Mouse (Mus musculus) hindbrain, embryonic 12.5 days (tissue): ENCODE data around the gene Cadm4. TPM values are rescaled to one million over a fixed set of nuclear protein-coding genes. Genes with fewer than 3 reads are reported as not detected.

ENCODE experiments used
- ATAC-seq: fragments of 200-750 bp; cut with Nextera tagmentation; 2 replicates; pipeline ENCODE4 v1.8.0; 2017; ENCODE audit warnings: moderate TSS enrichment; ENCODE audit not compliant: low FRiP score
- H3K27ac ChIP-seq: fragments of 300-500 bp; sonication (generic); 2 replicates; pipeline ENCODE4 v1.5.1; 2016; ENCODE audit warnings: mild to moderate bottlenecking
- H3K27me3 ChIP-seq: fragments of 300-500 bp; sonication (generic); 2 replicates; pipeline ENCODE4 v1.6.1; 2016; ENCODE audit warnings: mild to moderate bottlenecking
- H3K36me3 ChIP-seq: fragments of 300-500 bp; sonication (generic); 2 replicates; pipeline ENCODE4 v1.6.1; 2016; ENCODE audit warnings: mild to moderate bottlenecking
- H3K4me1 ChIP-seq: fragments of 300-500 bp; sonication (generic); 2 replicates; pipeline ENCODE4 v1.6.1; 2016
- H3K4me2 ChIP-seq: fragments of 300-500 bp; sonication (generic); replicated peaks from 2 replicates; pipeline ENCODE4 v1.6.1; 2016; ENCODE audit warnings: mild to moderate bottlenecking
- H3K4me3 ChIP-seq: fragments of 300-500 bp; sonication (generic); 2 replicates; pipeline ENCODE4 v1.5.1; 2016; ENCODE audit warnings: mild to moderate bottlenecking
- H3K9ac ChIP-seq: fragments of 300-500 bp; sonication (generic); 2 replicates; pipeline ENCODE4 v1.6.1; 2016; ENCODE audit warnings: mild to moderate bottlenecking, moderate library complexity
- H3K9me3 ChIP-seq: fragments of 300-500 bp; sonication (generic); replicated peaks from 2 replicates; pipeline ENCODE4 v1.6.1; 2016; ENCODE audit warnings: mild to moderate bottlenecking
- WGBS: fragments of 180-500 bp; shearing (Covaris S2); methylation state at CpG from one replicate; pipeline ENCODE4 v1.1.7; 2016; 5-methylcytosine and 5-hydroxymethylcytosine counted together
- polyA plus RNA-seq: library from polyadenylated mRNA; unstranded; fragments of >200 nt; fragmentation: Nextera tagmentation; extraction: Ambion mirVana; gene quantifications from 2 replicates; pipeline ENCODE4 v1.2.1, GENCODE M21; 2016

Gene Cadm4
- polyA plus RNA-seq, 1 experiment from 2014 or later: 41.3 TPM

- peaks cover 7% of the 10 kb centered on the region; the same call in 1 of the 2 replicates for H3K36me3 ChIP-seq
- peaks cover 62% of the 10 kb centered on the region for H3K4me1 ChIP-seq
- H3K27ac ChIP-seq: peak overlapping the region; percentile 81
- no peak for ATAC-seq
- H3K9ac ChIP-seq: peak overlapping the region; percentile 48
- peak overlapping the region; percentile 81 for H3K4me2 ChIP-seq
- H3K27me3 ChIP-seq: no peaks in the 10 kb centered on the region
- no peaks in the 10 kb centered on the region for H3K9me3 ChIP-seq
- H3K4me3 ChIP-seq: peak overlapping the region; percentile 8; the same call in 1 of the 2 replicates
- 75% methylated on average over 9 of the region's 9 CpGs for WGBS
These were observed 3.7 kb downstream of the Cadm4 start for GRCm38 (mm10) chr7:24485481-24485880.

DNA sequence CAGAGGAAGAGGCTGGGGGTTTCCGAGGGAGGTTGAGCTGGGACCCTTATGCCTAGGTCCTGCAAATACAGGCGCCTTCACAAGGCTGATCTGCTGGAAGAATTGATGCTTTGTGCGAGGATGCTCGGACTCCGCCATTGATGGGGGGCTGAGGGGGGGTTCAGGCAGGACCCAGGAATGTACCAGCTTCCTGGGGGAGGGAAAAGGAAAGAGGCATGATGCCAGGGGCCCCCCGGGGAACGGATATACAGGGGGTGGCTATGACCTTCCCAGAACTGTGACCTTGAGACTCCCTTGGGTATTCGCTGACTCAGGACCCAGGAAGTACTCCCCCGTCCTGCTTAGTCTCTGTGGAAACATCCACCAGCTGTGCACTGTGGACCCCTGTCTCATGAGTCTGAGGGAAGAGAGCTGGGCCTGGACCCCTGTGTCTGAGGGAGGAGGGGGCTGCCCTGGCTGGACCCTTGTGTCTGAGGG is 4.9 kb downstream of the Cadm4 start:
- H3K4me2 ChIP-seq: peak overlapping the region; percentile 81
- ATAC-seq: peak; percentile 60
- H3K4me1 ChIP-seq: peaks cover 51% of the 10 kb centered on the region

DNA sequence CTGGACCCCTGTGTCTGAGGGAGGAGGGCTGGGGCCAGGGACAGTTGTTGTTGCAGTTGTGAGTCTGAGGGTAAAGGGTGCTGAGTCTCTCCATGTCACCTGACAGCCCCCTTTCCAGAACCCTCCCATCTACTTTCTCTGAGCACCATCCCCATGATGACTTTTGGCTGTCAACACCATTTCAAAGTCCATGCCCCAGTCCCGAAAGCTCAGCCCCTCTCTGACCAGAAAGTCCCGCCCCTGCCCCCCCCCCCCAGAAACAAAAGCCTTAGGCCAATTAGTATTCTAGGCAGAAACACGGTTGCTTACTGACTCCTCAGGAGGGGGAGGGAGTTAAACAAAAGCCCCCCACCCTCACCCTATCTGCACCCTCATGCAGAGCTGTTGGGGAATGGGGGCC is 5.6 kb downstream of the Cadm4 start:
- H3K27me3 ChIP-seq: no peaks in the 10 kb centered on the region
- WGBS: 14% methylated on average over 3 of the region's 3 CpGs
- ATAC-seq: no peak
- H3K27ac ChIP-seq: peak overlapping the region; percentile 81
- H3K36me3 ChIP-seq: peaks cover 17% of the 10 kb centered on the region; the same call in 1 of the 2 replicates
- peak overlapping the region; percentile 81 for H3K4me2 ChIP-seq
- H3K4me1 ChIP-seq: peaks cover 51% of the 10 kb centered on the region
- peak overlapping the region; percentile 48; the same call in 1 of the 2 replicates for H3K9ac ChIP-seq
- H3K9me3 ChIP-seq: no peaks in the 10 kb centered on the region
- peak overlapping the region; percentile 20; the same call in 1 of the 2 replicates for H3K4me3 ChIP-seq

More for the DNA sequence above, 4.9 kb downstream of the Cadm4 start:
- no peaks in the 10 kb centered on the region for H3K27me3 ChIP-seq
- H3K36me3 ChIP-seq: peaks cover 11% of the 10 kb centered on the region; the same call in 1 of the 2 replicates
- H3K4me3 ChIP-seq: peak overlapping the region; percentile 20
- WGBS: 37% methylated on average over 9 of the region's 9 CpGs
- H3K9me3 ChIP-seq: no peaks in the 10 kb centered on the region
- H3K9ac ChIP-seq: peak overlapping the region; percentile 48
- H3K27ac ChIP-seq: peak overlapping the region; percentile 81

- no peak for ATAC-seq
These were observed 6.5 kb downstream of the Cadm4 start for GRCm38 (mm10) chr7:24488303-24488702.

DNA sequence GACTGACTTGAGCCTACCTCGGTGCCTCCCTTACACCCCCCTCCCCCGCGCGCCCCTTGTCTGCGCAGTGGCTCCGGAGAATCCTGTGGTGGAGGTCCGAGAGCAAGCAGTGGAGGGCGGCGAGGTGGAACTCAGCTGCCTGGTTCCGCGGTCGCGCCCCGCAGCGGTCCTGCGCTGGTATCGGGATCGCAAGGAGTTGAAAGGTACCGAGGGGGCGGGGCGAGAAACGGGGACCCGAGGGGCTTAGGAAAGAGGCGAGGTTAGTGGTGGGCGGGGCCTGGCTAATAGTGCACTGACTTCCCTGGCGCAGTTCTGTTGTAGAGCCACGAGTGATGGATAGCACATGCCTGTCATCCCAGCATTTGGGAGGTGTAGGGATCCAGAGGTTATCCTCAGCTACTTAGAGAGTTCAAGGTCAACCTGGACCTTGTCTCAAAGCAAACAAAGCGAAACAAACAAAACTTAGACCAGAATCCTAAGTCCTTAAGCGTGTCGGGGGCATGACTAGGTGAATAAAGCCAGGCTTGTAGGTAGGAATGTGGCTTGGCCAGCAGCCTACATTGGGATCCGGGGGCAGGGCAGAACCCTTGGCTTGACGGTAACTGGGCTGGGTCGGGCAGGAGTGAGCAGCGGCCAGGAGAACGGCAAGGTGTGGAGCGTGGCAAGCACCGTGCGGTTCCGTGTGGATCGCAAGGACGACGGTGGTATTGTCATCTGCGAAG is 18.2 kb downstream of the Cadm4 start:
- H3K27ac ChIP-seq: no peak overlapping the region
- peak overlapping the region; percentile 41 for H3K4me2 ChIP-seq
- WGBS: 14% methylated on average over 43 of the region's 43 CpGs
- peaks cover 29% of the 10 kb centered on the region for H3K27me3 ChIP-seq
- H3K9ac ChIP-seq: 0 out of 2 replicates have a peak overlapping the region, but pooled peaks have one; percentile 38
- ATAC-seq: no peak; the same call in 1 of the 2 replicates
- H3K4me3 ChIP-seq: peak overlapping the region; percentile 17; the same call in 1 of the 2 replicates
- H3K4me1 ChIP-seq: peaks cover 26% of the 10 kb centered on the region
- peaks cover 38% of the 10 kb centered on the region for H3K36me3 ChIP-seq
- H3K9me3 ChIP-seq: no peaks in the 10 kb centered on the region

More at GRCm38 (mm10) chr7:24488303-24488702, 6.5 kb downstream of the Cadm4 start:
- H3K27ac ChIP-seq: no peak overlapping the region
- H3K4me1 ChIP-seq: peaks cover 45% of the 10 kb centered on the region
- 82% methylated on average over 8 of the region's 8 CpGs for WGBS
- no peak overlapping the region for H3K4me2 ChIP-seq
- no peaks in the 10 kb centered on the region for H3K9me3 ChIP-seq
- peaks cover 18% of the 10 kb centered on the region; the same call in 1 of the 2 replicates for H3K36me3 ChIP-seq
- H3K4me3 ChIP-seq: no peak overlapping the region
- H3K9ac ChIP-seq: no peak overlapping the region
- no peaks in the 10 kb centered on the region for H3K27me3 ChIP-seq

DNA sequence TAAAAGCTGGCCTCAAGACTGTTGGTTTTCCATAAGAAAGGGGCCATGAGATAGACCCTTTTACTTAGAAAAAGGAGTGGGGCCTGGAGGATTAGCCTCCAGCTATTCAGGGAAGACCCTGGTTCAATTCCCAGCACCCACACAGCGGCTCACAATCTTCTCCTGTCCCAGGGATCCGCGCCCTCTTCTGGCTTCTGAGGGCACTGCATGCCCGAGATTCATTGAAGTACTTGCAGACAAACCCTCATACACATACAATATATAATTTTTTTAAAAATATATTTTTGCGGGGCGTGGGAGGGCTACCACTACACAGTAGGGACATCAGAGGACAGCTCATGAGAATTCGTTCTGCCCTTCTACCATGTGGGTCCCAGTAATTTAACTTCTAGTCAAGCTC is 19.1 kb downstream of the Cadm4 start:
- no peak overlapping the region for H3K4me3 ChIP-seq
- no peak for ATAC-seq
- WGBS: 40% methylated on average over 7 of the region's 7 CpGs
- no peaks in the 10 kb centered on the region for H3K9me3 ChIP-seq
- peaks cover 36% of the 10 kb centered on the region for H3K36me3 ChIP-seq
- no peak overlapping the region for H3K4me2 ChIP-seq
- H3K4me1 ChIP-seq: peaks cover 35% of the 10 kb centered on the region
- H3K9ac ChIP-seq: no peak overlapping the region
- H3K27me3 ChIP-seq: peaks cover 29% of the 10 kb centered on the region
- H3K27ac ChIP-seq: no peak overlapping the region

- Histone ChIP-seq H3K27ac (no peak overlapping the region), H3K9me3 (no peaks in the 10 kb centered on the region), H3K4me3 (no peak overlapping the region), H3K36me3 (peaks cover 36% of the 10 kb centered on the region), H3K4me1 (peaks cover 40% of the 10 kb centered on the region), H3K9ac (no peak overlapping the region), H3K4me2 (no peak overlapping the region), H3K27me3 (peaks cover 29% of the 10 kb centered on the region)
- WGBS: 51% methylated on average over 21 of the region's 21 CpGs
- no peak for ATAC-seq
These were observed 19.7 kb downstream of the Cadm4 start for GRCm38 (mm10) chr7:24501492-24501891.

- H3K9ac ChIP-seq: no peak overlapping the region
- H3K36me3 ChIP-seq: peaks cover 32% of the 10 kb centered on the region
- no peak overlapping the region for H3K4me3 ChIP-seq
- H3K27me3 ChIP-seq: peaks cover 15% of the 10 kb centered on the region
- H3K4me2 ChIP-seq: no peak overlapping the region
- H3K27ac ChIP-seq: no peak overlapping the region
- no peaks in the 10 kb centered on the region for H3K9me3 ChIP-seq
- ATAC-seq: no peak
- H3K4me1 ChIP-seq: peaks cover 48% of the 10 kb centered on the region
- WGBS: 14% methylated on average over 6 of the region's 10 CpGs
These were observed 22.2 kb downstream of the Cadm4 start for GRCm38 (mm10) chr7:24504004-24504403.

DNA sequence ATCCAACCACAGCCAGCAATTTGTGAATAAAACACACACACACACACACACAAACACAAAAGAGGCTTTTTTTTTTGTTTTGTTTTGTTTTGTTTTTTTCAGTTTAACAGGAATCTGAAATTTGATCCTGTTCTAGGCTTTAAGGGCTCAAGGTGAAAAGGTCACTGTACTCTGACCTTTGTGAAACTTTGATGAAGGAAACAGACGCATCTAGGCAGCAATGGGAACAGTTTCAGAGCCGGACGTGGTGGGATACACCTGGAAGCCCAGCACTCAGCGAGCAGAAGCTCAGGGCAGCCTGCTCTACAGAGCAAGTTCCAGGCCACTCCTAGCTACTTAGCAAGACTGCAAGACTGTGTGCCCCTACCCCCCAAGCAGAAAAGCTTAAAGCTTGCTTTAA is 23.0 kb downstream of the Cadm4 start:
- peak overlapping the region; percentile 32; the same call in 1 of the 2 replicates for H3K9ac ChIP-seq
- H3K9me3 ChIP-seq: no peaks in the 10 kb centered on the region
- H3K4me3 ChIP-seq: no peak overlapping the region
- peaks cover 29% of the 10 kb centered on the region for H3K36me3 ChIP-seq
- WGBS: 14% methylated on average over 4 of the region's 4 CpGs
- H3K4me1 ChIP-seq: peaks cover 45% of the 10 kb centered on the region
- ATAC-seq: no peak
- peak overlapping the region; percentile 99 for H3K27ac ChIP-seq
- no peak overlapping the region for H3K4me2 ChIP-seq
- peaks cover 10% of the 10 kb centered on the region; the same call in 1 of the 2 replicates for H3K27me3 ChIP-seq

GRCm38 (mm10) chr7:24505447-24506064 is 23.7 kb downstream of the Cadm4 start:
- H3K27me3 ChIP-seq: 0 out of 2 replicates have a peak, but pooled peaks cover 5% of the 10 kb centered on the region
- WGBS: 13% methylated on average over 15 of the region's 15 CpGs
- no peak overlapping the region for H3K4me3 ChIP-seq
- peak overlapping the region; percentile 79 for H3K4me2 ChIP-seq
- H3K9me3 ChIP-seq: no peaks in the 10 kb centered on the region
- H3K4me1 ChIP-seq: peaks cover 44% of the 10 kb centered on the region
- H3K27ac ChIP-seq: peak overlapping the region; percentile 99
- no peak for ATAC-seq
- H3K9ac ChIP-seq: peak overlapping the region; percentile 24; the same call in 1 of the 2 replicates
- peaks cover 24% of the 10 kb centered on the region for H3K36me3 ChIP-seq

DNA sequence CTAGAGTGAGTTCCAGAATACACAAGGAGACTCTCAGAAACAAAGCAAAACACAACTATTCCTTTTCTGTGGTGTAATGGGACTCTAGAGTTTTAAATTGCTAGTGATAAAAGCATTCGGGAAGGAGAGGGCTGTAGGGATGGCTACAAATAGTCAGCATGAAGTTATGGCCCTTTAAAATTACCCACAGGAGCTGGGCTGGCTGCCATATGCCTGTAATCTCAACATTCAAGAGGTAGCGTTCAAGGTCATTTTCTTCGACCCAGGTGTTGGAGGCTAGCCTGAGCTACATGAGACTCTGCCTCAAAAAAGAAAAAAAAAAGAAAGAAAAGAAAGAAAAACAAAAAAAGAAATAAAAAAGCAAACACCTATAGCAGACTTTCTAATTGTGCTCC is 24.2 kb downstream of the Cadm4 start:
- no peaks in the 10 kb centered on the region for H3K9me3 ChIP-seq
- H3K4me3 ChIP-seq: peak overlapping the region; percentile 61
- peak overlapping the region; percentile 79 for H3K4me2 ChIP-seq
- H3K27me3 ChIP-seq: 0 out of 2 replicates have a peak, but pooled peaks cover 5% of the 10 kb centered on the region
- H3K27ac ChIP-seq: peak overlapping the region; percentile 99
- H3K4me1 ChIP-seq: peaks cover 47% of the 10 kb centered on the region
- peaks cover 24% of the 10 kb centered on the region for H3K36me3 ChIP-seq
- no peak for ATAC-seq
- 20% methylated on average over 3 of the region's 3 CpGs for WGBS
- H3K9ac ChIP-seq: peak overlapping the region; percentile 89

DNA sequence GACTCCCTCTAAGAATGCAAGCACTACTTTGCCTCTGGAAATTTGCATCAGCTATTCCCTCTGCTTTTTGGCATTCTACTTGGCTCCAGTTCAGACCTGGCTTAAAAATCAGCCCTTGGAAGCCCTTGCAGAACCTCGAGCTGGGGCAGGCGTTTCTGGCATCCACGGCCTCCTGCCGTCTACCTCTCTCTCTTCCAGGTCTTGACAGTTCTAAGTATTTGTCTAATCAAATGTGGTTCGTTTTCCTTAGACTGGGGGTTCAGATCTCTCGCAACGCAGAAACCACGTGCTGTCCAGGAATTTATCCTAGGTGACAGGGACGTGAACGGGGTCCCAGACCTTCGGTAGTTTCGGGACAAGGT is 24.6 kb downstream of the Cadm4 start:
- peak overlapping the region; percentile 89 for H3K9ac ChIP-seq
- H3K4me2 ChIP-seq: peak overlapping the region; percentile 79
- H3K36me3 ChIP-seq: peaks cover 24% of the 10 kb centered on the region
- H3K27me3 ChIP-seq: 0 out of 2 replicates have a peak, but pooled peaks cover 1% of the 10 kb centered on the region
- H3K9me3 ChIP-seq: no peaks in the 10 kb centered on the region
- H3K4me3 ChIP-seq: peak overlapping the region; percentile 61
- WGBS: under 1% methylated on average over 12 of the region's 12 CpGs
- peak overlapping the region; percentile 99 for H3K27ac ChIP-seq
- H3K4me1 ChIP-seq: peaks cover 47% of the 10 kb centered on the region
- no peak; the same call in 1 of the 2 replicates for ATAC-seq
